Mouse (Mus musculus) heart, embryonic 10.5 days (tissue): ENCODE data around the gene Rgs4. TPM values are rescaled to one million over a fixed set of nuclear protein-coding genes. Genes with fewer than 3 reads are reported as not detected.

Source experiments
- DNase-seq: peaks from one replicate; pipeline ENCODE4 v3.0.0-alpha.2; 2017; ENCODE audit warnings: low spot score
- H3K27ac ChIP-seq: fragments of 300-500 bp; sonication (generic); 2 replicates; pipeline ENCODE4 v1.5.1; 2016; ENCODE audit warnings: mild to moderate bottlenecking
- H3K27me3 ChIP-seq: fragments of 300-500 bp; sonication (generic); 2 replicates; pipeline ENCODE4 v1.6.1; 2016; ENCODE audit warnings: mild to moderate bottlenecking; ENCODE audit not compliant: poor library complexity, insufficient read depth, severe bottlenecking
- H3K36me3 ChIP-seq: fragments of 300-500 bp; sonication (generic); 2 replicates; pipeline ENCODE4 v1.6.1; 2016; ENCODE audit warnings: mild to moderate bottlenecking, moderate library complexity
- H3K4me1 ChIP-seq: fragments of 300-500 bp; sonication (generic); 2 replicates; pipeline ENCODE4 v1.6.1; 2016; ENCODE audit warnings: mild to moderate bottlenecking
- H3K4me3 ChIP-seq: fragments of 300-500 bp; sonication (generic); 2 replicates; pipeline ENCODE4 v1.5.1; 2016; ENCODE audit warnings: mild to moderate bottlenecking, moderate library complexity
- H3K9me3 ChIP-seq: fragments of 300-500 bp; sonication (generic); 2 replicates; pipeline ENCODE4 v1.6.1; 2016; ENCODE audit warnings: mild to moderate bottlenecking, moderate library complexity
- WGBS: fragments of 180-500 bp; shearing (Covaris S2); methylation state at CpG from one replicate; pipeline ENCODE4 v1.1.7; 2016; 5-methylcytosine and 5-hydroxymethylcytosine counted together
- polyA plus RNA-seq: library from polyadenylated mRNA; unstranded; fragments of >200 nt; fragmentation: Nextera tagmentation; extraction: Ambion mirVana; gene quantifications from 2 replicates; pipeline ENCODE4 v1.2.1, GENCODE M21; 2016

The Rgs4 gene
- polyA plus RNA-seq, 1 experiment from 2014 or later, result 3.6 TPM

DNA sequence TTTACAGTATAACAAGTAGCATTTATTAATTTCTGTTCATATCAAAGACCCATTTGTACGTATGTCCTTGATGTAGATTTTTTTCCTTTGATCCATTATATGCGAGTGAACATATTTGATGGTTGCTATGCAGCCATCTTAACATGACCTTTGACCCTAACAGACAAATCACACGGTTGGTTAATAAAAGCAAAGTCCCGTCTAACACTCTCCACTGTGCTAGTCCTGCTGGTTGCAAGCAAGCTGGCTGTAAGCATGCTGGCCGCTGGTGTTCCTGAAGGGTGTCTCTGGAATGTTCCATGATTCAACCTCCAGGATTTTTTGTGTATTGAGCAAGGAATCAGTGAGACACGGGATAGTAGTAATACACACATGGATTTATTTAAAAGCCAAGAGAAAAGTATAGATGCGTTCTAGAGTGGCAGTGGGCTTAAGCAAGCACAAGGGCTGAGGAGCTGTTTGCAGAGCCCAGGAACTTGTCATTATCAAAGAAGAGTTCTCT, 16.8 kb downstream of the Rgs4 start:
- Histone ChIP-seq H3K9me3 (no peaks in the 10 kb centered on the region), H3K36me3 (no peaks in the 10 kb centered on the region), H3K4me1 (no peaks in the 10 kb centered on the region), H3K27ac (no peak overlapping the region), H3K4me3 (no peak overlapping the region), H3K27me3 (no peaks in the 10 kb centered on the region)
- DNase-seq, result no peak
- 80% methylated on average over 7 of the region's 7 CpGs for WGBS

DNA sequence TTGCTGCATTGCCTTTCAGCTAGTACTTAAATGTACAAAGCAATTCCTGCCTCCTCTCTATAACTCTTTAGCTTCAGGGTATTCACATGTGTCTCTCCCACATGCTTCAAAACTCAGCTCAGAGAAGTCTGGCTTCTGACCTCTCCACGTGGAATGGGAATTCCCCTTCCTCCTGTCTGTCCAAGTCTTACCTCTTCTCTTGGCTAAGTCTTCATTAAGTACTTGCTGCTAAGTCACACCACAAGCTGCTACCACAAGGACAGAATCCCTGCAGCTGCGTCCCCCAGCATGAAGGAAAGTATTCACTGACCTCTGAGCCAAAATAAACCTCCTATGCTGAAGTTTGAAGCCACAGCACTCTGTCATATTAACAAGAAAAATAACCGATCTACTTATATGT, 21.1 kb downstream of the Rgs4 start:
- Histone ChIP-seq H3K36me3 (no peaks in the 10 kb centered on the region), H3K4me1 (no peaks in the 10 kb centered on the region), H3K4me3 (no peak overlapping the region), H3K27me3 (no peaks in the 10 kb centered on the region), H3K9me3 (no peaks in the 10 kb centered on the region), H3K27ac (no peak overlapping the region)
- DNase-seq, result no peak
- WGBS, result 75% methylated on average over 3 of the region's 3 CpGs

DNA sequence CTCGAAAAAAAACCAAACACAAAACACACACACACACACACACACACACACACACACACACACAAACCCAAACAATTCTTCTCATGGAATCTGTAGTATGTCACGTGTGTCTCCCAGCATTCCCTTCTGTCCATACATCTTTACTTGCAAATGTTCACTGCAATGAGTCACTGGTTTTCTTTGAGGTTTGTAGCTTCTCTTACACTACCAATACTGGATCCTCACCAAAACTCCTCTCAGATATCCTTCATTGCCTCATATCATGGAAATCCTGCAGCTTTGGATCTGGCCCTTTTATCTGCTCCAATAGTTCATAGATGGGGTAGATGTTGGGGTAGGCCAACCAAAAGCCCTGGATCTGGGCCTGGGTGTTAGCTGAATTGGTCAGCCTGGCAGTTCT, 25.6 kb downstream of the Rgs4 start:
- Histone ChIP-seq H3K4me3 (no peak overlapping the region), H3K27me3 (no peaks in the 10 kb centered on the region), H3K4me1 (no peaks in the 10 kb centered on the region), H3K27ac (no peak overlapping the region), H3K36me3 (no peaks in the 10 kb centered on the region), H3K9me3 (no peaks in the 10 kb centered on the region)
- no peak for DNase-seq
- WGBS, result 78% methylated on average over 2 of the region's 2 CpGs

- H3K4me3 ChIP-seq, result no peak overlapping the region
- H3K4me1 ChIP-seq, result no peaks in the 10 kb centered on the region
- no peak overlapping the region for H3K27ac ChIP-seq
- DNase-seq, result no peak
- H3K27me3 ChIP-seq, result no peaks in the 10 kb centered on the region
- WGBS, result 76% methylated on average over 4 of the region's 4 CpGs
- no peaks in the 10 kb centered on the region for H3K9me3 ChIP-seq
- no peaks in the 10 kb centered on the region for H3K36me3 ChIP-seq
Observed at GRCm38 (mm10) chr1:169704395-169705087, 42.9 kb downstream of the Rgs4 start.

DNA sequence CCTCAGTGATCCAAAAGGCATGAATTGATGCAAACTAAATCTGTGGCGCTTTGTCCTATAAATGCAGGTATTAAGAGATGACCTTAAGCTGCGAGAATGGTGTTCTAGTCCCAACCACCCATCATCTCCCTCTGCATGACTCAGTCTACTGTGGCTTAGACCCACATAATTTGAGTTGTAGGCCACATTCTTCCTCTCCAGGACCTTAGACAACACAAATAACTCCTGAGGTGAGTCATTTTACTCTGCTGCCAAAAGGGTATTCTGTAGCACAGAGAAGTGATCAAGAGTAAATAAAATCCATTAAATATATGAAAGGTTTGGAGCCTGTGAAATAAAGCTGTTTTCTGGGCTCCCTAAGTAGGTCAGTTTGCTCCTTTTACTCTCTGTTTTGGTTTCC, 48.3 kb downstream of the Rgs4 start:
- H3K36me3 ChIP-seq, result no peaks in the 10 kb centered on the region
- 88% methylated on average over 2 of the region's 2 CpGs for WGBS
- no peak overlapping the region for H3K4me3 ChIP-seq
- no peaks in the 10 kb centered on the region for H3K4me1 ChIP-seq
- H3K27me3 ChIP-seq, result no peaks in the 10 kb centered on the region
- H3K9me3 ChIP-seq, result no peaks in the 10 kb centered on the region
- H3K27ac ChIP-seq, result no peak overlapping the region
- no peak for DNase-seq

GRCm38 (mm10) chr1:169697236-169697635, 50.2 kb downstream of the Rgs4 start:
- H3K9me3 ChIP-seq, result no peaks in the 10 kb centered on the region
- WGBS, result 74% methylated on average over 4 of the region's 4 CpGs

GRCm38 (mm10) chr1:169695356-169695755, 52.1 kb downstream of the Rgs4 start:
- Histone ChIP-seq H3K4me1 (no peaks in the 10 kb centered on the region), H3K27me3 (no peaks in the 10 kb centered on the region), H3K9me3 (no peaks in the 10 kb centered on the region), H3K36me3 (no peaks in the 10 kb centered on the region), H3K27ac (no peak overlapping the region), H3K4me3 (no peak overlapping the region)
- WGBS, result 76% methylated on average over 3 of the region's 3 CpGs
- no peak for DNase-seq

More at GRCm38 (mm10) chr1:169697236-169697635, 50.2 kb downstream of the Rgs4 start:
- DNase-seq, result no peak
- Histone ChIP-seq H3K27ac (no peak overlapping the region), H3K4me3 (no peak overlapping the region), H3K27me3 (no peaks in the 10 kb centered on the region), H3K4me1 (no peaks in the 10 kb centered on the region), H3K36me3 (no peaks in the 10 kb centered on the region)

- Histone ChIP-seq H3K27me3 (no peaks in the 10 kb centered on the region), H3K4me3 (no peak overlapping the region), H3K9me3 (no peaks in the 10 kb centered on the region), H3K27ac (no peak overlapping the region), H3K36me3 (no peaks in the 10 kb centered on the region), H3K4me1 (no peaks in the 10 kb centered on the region)
- WGBS, result 66% methylated on average over 3 of the region's 3 CpGs
- no peak for DNase-seq
Observed at GRCm38 (mm10) chr1:169693537-169693936, 53.9 kb downstream of the Rgs4 start.

- H3K27me3 ChIP-seq, result no peaks in the 10 kb centered on the region
- no peak overlapping the region for H3K4me3 ChIP-seq
- no peak for DNase-seq
- H3K27ac ChIP-seq, result no peak overlapping the region
- WGBS, result 82% methylated on average over 2 of the region's 2 CpGs
- H3K36me3 ChIP-seq, result no peaks in the 10 kb centered on the region
- H3K9me3 ChIP-seq, result no peaks in the 10 kb centered on the region
- no peaks in the 10 kb centered on the region for H3K4me1 ChIP-seq
Observed at GRCm38 (mm10) chr1:169693040-169693439, 54.4 kb downstream of the Rgs4 start.

Other genes starting within 250 kb of the Rgs4 start
- 47.3 and 48.5 TPM in 2 replicates for gene Nuf2, start 216.2 kb downstream of the Rgs4 start, polyA plus RNA-seq
- gene Rgs5, start 92.1 kb downstream of the Rgs4 start, polyA plus RNA-seq, result 3.5 and 19.3 TPM in 2 replicates
- gene Ccdc190, start 181.0 kb upstream of the Rgs4 start, polyA plus RNA-seq, result not detected in 2 replicates
- 27.8 and 30.4 TPM in 2 replicates for gene Hsd17b7, start 221.6 kb upstream of the Rgs4 start, polyA plus RNA-seq